Mouse (Mus musculus) erythroblast, embryonic 14.5 days (primary cell): ENCODE measurements around the gene Batf3. TPM values are rescaled to one million over a fixed set of nuclear protein-coding genes. Genes with fewer than 3 reads are reported as not detected.

Source experiments
- H3K27me3 ChIP-seq: 2 replicates; pipeline ENCODE4 v1.6.1; 2012; ENCODE audit warnings: inconsistent platforms; ENCODE audit not compliant: control insufficient read depth
- H3K36me3 ChIP-seq: 2 replicates; pipeline ENCODE4 v1.6.1; 2012; ENCODE audit warnings: mild to moderate bottlenecking, inconsistent platforms; ENCODE audit not compliant: control insufficient read depth
- H3K4me1 ChIP-seq: 2 replicates; pipeline ENCODE4 v1.6.1; 2012; ENCODE audit warnings: inconsistent platforms; ENCODE audit not compliant: control insufficient read depth
- H3K4me3 ChIP-seq: replicated peaks from 2 replicates; pipeline ENCODE3; 2012; ENCODE audit warnings: moderate library complexity, mild to moderate bottlenecking, inconsistent platforms
- H3K9me3 ChIP-seq: 2 replicates; pipeline ENCODE4 v1.6.1; 2012; ENCODE audit warnings: low read length, inconsistent platforms, mixed read lengths; ENCODE audit not compliant: control insufficient read depth
- GATA1 ChIP-seq: IDR thresholded peaks from 2 replicates; pipeline ENCODE4 v1.6.1; 2012; ENCODE audit warnings: low read length, inconsistent platforms, mixed read lengths
- TAL1 ChIP-seq: IDR thresholded peaks from 3 replicates; pipeline ENCODE4 v1.6.1; 2012; ENCODE audit warnings: low read length, inconsistent platforms, mixed read lengths
- polyA plus RNA-seq: library from polyadenylated mRNA; stranded (reverse); fragments of >175 nt; gene quantifications from 2 replicates; pipeline ENCODE4 v1.2.3, GENCODE M21; 2012

Batf3 gene
- polyA plus RNA-seq, 1 experiment, result 0.14 TPM

GRCm38 (mm10) chr1:191084951-191085559, 12.6 kb upstream of the Batf3 start:
- Histone ChIP-seq H3K4me3 (no peak overlapping the region), H3K4me1 (peaks cover 31% of the 10 kb centered on the region), H3K27me3 (no peaks in the 10 kb centered on the region), H3K36me3 (peaks cover 71% of the 10 kb centered on the region), H3K9me3 (no peaks in the 10 kb centered on the region)
- TF ChIP-seq GATA1 (no peak), TAL1 (no peak)

- Histone ChIP-seq H3K9me3 (no peaks in the 10 kb centered on the region), H3K36me3 (peaks cover 66% of the 10 kb centered on the region), H3K27me3 (no peaks in the 10 kb centered on the region), H3K4me3 (no peak overlapping the region), H3K4me1 (peaks cover 32% of the 10 kb centered on the region)
- TF ChIP-seq GATA1 (no peak), TAL1 (no peak)
Measured at GRCm38 (mm10) chr1:191085597-191085996, 12.1 kb upstream of the Batf3 start.

- Histone ChIP-seq H3K27me3 (no peaks in the 10 kb centered on the region), H3K9me3 (no peaks in the 10 kb centered on the region), H3K36me3 (peaks cover 59% of the 10 kb centered on the region), H3K4me1 (peaks cover 32% of the 10 kb centered on the region), H3K4me3 (no peak overlapping the region)
- TF ChIP-seq TAL1, result no peak
- TF ChIP-seq GATA1, result no peak
Measured at GRCm38 (mm10) chr1:191086304-191086878, 11.3 kb upstream of the Batf3 start.

DNA sequence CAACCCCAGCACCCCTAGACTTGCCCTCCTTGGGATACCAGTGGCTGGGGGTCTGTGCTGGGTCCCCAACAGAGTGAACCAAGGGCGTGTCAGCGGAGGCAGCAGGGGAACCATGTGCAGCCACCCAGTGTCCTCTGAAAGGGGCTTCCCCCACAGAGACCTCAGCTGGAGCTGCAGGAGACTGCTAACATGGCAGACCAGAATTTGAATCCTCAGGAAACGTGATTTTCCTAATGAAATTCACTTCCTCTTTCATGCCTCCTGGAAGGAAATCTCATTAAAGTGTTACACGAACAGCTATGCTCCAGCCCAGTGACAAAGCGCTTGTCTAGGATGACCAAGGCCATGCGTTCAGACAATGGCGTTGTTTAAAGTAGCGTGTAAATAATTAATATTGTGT, 10.7 kb upstream of the Batf3 start:
- H3K27me3 ChIP-seq, result no peaks in the 10 kb centered on the region
- no peaks in the 10 kb centered on the region for H3K9me3 ChIP-seq
- H3K36me3 ChIP-seq, result peaks cover 54% of the 10 kb centered on the region
- TF ChIP-seq GATA1 (no peak), TAL1 (no peak)
- peaks cover 32% of the 10 kb centered on the region for H3K4me1 ChIP-seq
- H3K4me3 ChIP-seq, result no peak overlapping the region

- Histone ChIP-seq H3K4me3 (no peak overlapping the region), H3K9me3 (no peaks in the 10 kb centered on the region), H3K4me1 (peaks cover 32% of the 10 kb centered on the region), H3K36me3 (peaks cover 45% of the 10 kb centered on the region), H3K27me3 (no peaks in the 10 kb centered on the region)
- TF ChIP-seq TAL1 (no peak), GATA1 (no peak)
Measured at GRCm38 (mm10) chr1:191087955-191088354, 9.7 kb upstream of the Batf3 start.

GRCm38 (mm10) chr1:191089355-191089754, 8.3 kb upstream of the Batf3 start:
- Histone ChIP-seq H3K36me3 (peaks cover 31% of the 10 kb centered on the region), H3K4me3 (no peak overlapping the region), H3K27me3 (peaks cover 3% of the 10 kb centered on the region; the same call in 1 of the 2 replicates), H3K4me1 (peaks cover 30% of the 10 kb centered on the region), H3K9me3 (no peaks in the 10 kb centered on the region)
- TF ChIP-seq TAL1 (no peak), GATA1 (no peak)

DNA sequence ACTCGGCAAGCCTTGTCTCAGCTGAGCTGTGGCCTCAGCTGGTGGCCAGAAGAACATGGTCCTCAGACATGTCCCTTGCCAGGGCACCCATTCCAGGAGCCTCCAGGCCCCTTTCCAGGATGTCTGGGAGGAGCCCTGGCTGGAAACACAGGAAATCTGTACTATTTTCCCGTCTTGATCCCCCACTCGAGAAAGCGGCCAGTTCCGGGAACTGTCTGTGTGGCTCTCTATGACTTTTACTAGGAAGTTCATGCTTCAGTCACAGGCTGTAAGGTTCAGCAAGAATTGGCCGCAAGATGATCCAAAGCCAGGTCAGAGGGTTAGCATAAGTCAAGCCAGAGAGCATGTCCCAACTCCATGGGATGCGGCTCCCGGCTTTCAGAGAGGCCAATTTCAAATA, 5.6 kb upstream of the Batf3 start:
- peaks cover 4% of the 10 kb centered on the region for H3K36me3 ChIP-seq
- H3K9me3 ChIP-seq, result no peaks in the 10 kb centered on the region
- peaks cover 25% of the 10 kb centered on the region for H3K4me1 ChIP-seq
- H3K4me3 ChIP-seq, result no peak overlapping the region
- TF ChIP-seq TAL1 (no peak), GATA1 (no peak)
- H3K27me3 ChIP-seq, result peaks cover 22% of the 10 kb centered on the region

DNA sequence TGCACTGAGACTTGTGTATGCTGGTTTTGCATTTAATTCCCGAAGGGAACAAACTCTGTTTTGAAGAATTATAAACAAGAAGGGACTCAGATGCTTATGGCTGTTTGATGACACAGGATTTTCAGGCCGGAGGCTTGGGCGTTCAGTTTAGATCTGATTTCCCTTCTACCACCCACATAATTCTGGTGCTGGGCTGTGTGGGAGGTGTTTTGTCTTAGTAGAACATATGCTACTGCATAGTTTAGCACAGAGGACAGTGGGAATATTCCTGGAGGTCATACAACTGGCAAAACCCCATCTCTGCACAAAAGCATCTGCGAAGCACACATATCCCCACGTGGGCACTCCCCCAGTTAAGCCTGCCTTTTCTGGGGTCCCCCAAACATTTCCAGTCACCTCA, 4.1 kb upstream of the Batf3 start:
- TF ChIP-seq GATA1, result no peak
- no peak for TF ChIP-seq TAL1
- Histone ChIP-seq H3K4me3 (no peak overlapping the region), H3K9me3 (no peaks in the 10 kb centered on the region), H3K27me3 (peaks cover 37% of the 10 kb centered on the region), H3K36me3 (no peaks in the 10 kb centered on the region; the same call in 1 of the 2 replicates), H3K4me1 (peaks cover 17% of the 10 kb centered on the region)

DNA sequence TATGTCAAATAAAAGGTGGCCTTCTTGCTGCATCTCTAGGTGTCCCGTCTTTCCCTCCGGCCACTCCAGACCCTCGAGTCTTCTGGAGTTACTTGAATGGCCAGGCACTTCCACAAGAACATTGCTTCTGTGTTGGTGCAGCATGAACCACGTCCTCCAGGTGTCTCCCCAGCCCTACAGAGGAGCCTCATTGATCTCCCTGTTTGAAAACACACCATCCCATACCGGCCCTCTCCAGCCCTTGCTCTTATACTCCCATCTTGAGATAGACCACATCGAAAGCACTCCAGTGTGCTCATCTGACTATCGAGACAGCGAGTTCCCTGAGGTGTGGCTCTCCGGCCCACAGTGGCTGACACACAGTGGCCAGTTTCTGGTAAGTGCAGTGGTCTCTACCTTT, 2.6 kb upstream of the Batf3 start:
- H3K4me1 ChIP-seq, result peaks cover 5% of the 10 kb centered on the region
- peaks cover 51% of the 10 kb centered on the region for H3K27me3 ChIP-seq
- no peaks in the 10 kb centered on the region for H3K9me3 ChIP-seq
- H3K36me3 ChIP-seq, result no peaks in the 10 kb centered on the region
- H3K4me3 ChIP-seq, result no peak overlapping the region
- TF ChIP-seq GATA1, result no peak
- no peak for TF ChIP-seq TAL1
